8 mouse cellular contexts compared by ENCODE assay signal in the genomic region with DNA sequence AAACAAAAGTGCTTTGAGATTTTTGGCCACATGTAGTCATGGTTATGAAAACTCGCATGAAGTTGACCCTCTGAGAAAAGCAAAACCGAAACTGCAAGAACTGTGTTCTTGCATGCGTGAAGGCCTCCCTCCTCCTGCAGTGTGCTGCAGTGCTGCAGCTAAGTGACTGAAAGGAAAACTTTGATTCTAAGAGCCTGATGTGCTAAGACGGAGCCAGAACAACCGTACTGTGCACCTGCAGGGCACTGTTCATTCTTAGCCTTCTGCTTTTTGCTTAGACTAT. TPM values are rescaled to one million over a fixed set of nuclear protein-coding genes. Genes with fewer than 3 reads are reported as not detected.
DNase-seq lines count a peak whose midpoint lies in the region; ATAC-seq lines count a peak whose summit lies in the region.

No protein-coding gene starts in this region.

- peaks cover 4% of the 10 kb centered on the region; the same call in 1 of the 2 replicates for H3K27me3 ChIP-seq in forebrain, embryonic 15.5 days
- H3K27me3 ChIP-seq in stomach, embryonic 14.5 days (ENCODE audit: control insufficient read depth, insufficient read depth, low read length), result no peaks in the 10 kb centered on the region

- H3K4me2 ChIP-seq in forebrain, embryonic 15.5 days (replicated peaks), result peak overlapping the region; percentile 84
- H3K4me2 ChIP-seq in stomach, embryonic 14.5 days (replicated peaks; ENCODE audit: low read depth, low read length), result peak overlapping the region; percentile 72

- 7% methylated on average over 5 of the region's 5 CpGs for WGBS in forebrain, embryonic 15.5 days
- 9% methylated on average over 5 of the region's 5 CpGs for WGBS in stomach, embryonic 14.5 days

- no peak overlapping the region for H3K27ac ChIP-seq in forebrain, embryonic 15.5 days (replicated peaks)
- H3K27ac ChIP-seq in stomach, embryonic 14.5 days (ENCODE audit: low read length), result no peak overlapping the region; the same call in 1 of the 2 replicates

- peak; percentile 35 to 54 for DNase-seq in lung, adult 18-20 months
- DNase-seq in lung, postnatal 4 days, result no peak
- DNase-seq in kidney, adult 11 months, result peak; percentile 35
- DNase-seq in lung, postnatal 10 days, result peak; percentile 44
- no peak for DNase-seq in spleen, postnatal 14 days (ENCODE audit: low spot score in 2 of 2)
- DNase-seq in frontal cortex, adult 2 months (ENCODE audit: extremely low spot score in 1 of 2, low spot score in 1 of 2), result no peak

- H3K4me3 ChIP-seq in forebrain, embryonic 15.5 days, result peak overlapping the region; percentile 59
- peak overlapping the region; percentile 53 for H3K4me3 ChIP-seq in stomach, embryonic 14.5 days (ENCODE audit: low read depth, low read length)

- peak overlapping the region; percentile 2; the same call in 1 of the 2 replicates for H3K9ac ChIP-seq in forebrain, embryonic 15.5 days (replicated peaks)
- peak overlapping the region; percentile 61; the same call in 1 of the 2 replicates for H3K9ac ChIP-seq in stomach, embryonic 14.5 days (replicated peaks; ENCODE audit: low read depth, low read length)

- no peaks in the 10 kb centered on the region for H3K9me3 ChIP-seq in forebrain, embryonic 15.5 days
- H3K9me3 ChIP-seq in stomach, embryonic 14.5 days (ENCODE audit: control insufficient read depth, low read depth, low read length), result no peaks in the 10 kb centered on the region

- no peaks in the 10 kb centered on the region for H3K36me3 ChIP-seq in forebrain, embryonic 15.5 days
- no peaks in the 10 kb centered on the region for H3K36me3 ChIP-seq in stomach, embryonic 14.5 days (ENCODE audit: control insufficient read depth, insufficient read depth, low read length)

- ATAC-seq in forebrain, embryonic 15.5 days (replicated peaks), result no peak
- no peak for ATAC-seq in stomach, embryonic 14.5 days (ENCODE audit: insufficient number of reproducible peaks, insufficient read depth, low FRiP score, low read depth)

- peaks cover 13% of the 10 kb centered on the region for H3K4me1 ChIP-seq in forebrain, embryonic 15.5 days
- H3K4me1 ChIP-seq in stomach, embryonic 14.5 days (ENCODE audit: control insufficient read depth, insufficient read depth, low read length), result peaks cover 4% of the 10 kb centered on the region; the same call in 1 of the 2 replicates

RNA-seq across cellular contexts. Expression of a gene that starts 0.5 kb away (rescaled TPM):
- 1.8 and 1.9 TPM in 2 replicates for polyA plus RNA-seq in forebrain, embryonic 15.5 days (2015; fragmentation: Nextera tagmentation; extraction: Ambion mirVana)
- polyA plus RNA-seq in stomach, embryonic 14.5 days (2014; fragmentation: Nextera tagmentation; extraction: Ambion mirVana), result 5.6 and 5.9 TPM in 2 replicates
- 4.7 and 5.2 TPM in 2 replicates for polyA plus RNA-seq in frontal cortex, adult 2 months (2012; rRNA removed)

RNA-seq across cellular contexts. Expression of a gene that starts 19.9 kb away (rescaled TPM):
- polyA plus RNA-seq in forebrain, embryonic 15.5 days (2015; fragmentation: Nextera tagmentation; extraction: Ambion mirVana), result 13.3 and 15.5 TPM in 2 replicates
- 7.9 and 10.1 TPM in 2 replicates for polyA plus RNA-seq in stomach, embryonic 14.5 days (2014; fragmentation: Nextera tagmentation; extraction: Ambion mirVana)
- 15.2 and 17.5 TPM in 2 replicates for polyA plus RNA-seq in frontal cortex, adult 2 months (2012; rRNA removed)

Comparison
In these comparisons a context has a peak if more than half of its experiments do, and no peak if none do; other contexts are left out.
1. DNase-seq: peak in lung, adult 18-20 months (2 of 2), kidney, adult 11 months (single experiment) and lung, postnatal 10 days (single experiment); none in lung, postnatal 4 days (0 of 2), spleen, postnatal 14 days (0 of 2) and frontal cortex, adult 2 months (0 of 2).